Mouse (Mus musculus) stomach, embryonic 15.5 days (tissue): ENCODE measurements around the gene Kif17. TPM values are rescaled to one million over a fixed set of nuclear protein-coding genes. Genes with fewer than 3 reads are reported as not detected.

ENCODE experiments used
- ATAC-seq: fragments of 200-750 bp; cut with Nextera tagmentation; 2 replicates; pipeline ENCODE4 v1.8.0; 2017; ENCODE audit warnings: low read depth, moderate number of reproducible peaks, moderate TSS enrichment; ENCODE audit not compliant: insufficient read depth, low FRiP score
- H3K27ac ChIP-seq: fragments of 300-500 bp; sonication (generic); 2 replicates; pipeline ENCODE4 v1.5.1; 2015; ENCODE audit warnings: mild to moderate bottlenecking, inconsistent platforms
- H3K27me3 ChIP-seq: fragments of 300-500 bp; sonication (generic); replicated peaks from 2 replicates; pipeline ENCODE4 v1.6.1; 2015; ENCODE audit warnings: inconsistent platforms
- H3K36me3 ChIP-seq: fragments of 300-500 bp; sonication (generic); 2 replicates; pipeline ENCODE4 v1.6.1; 2015; ENCODE audit warnings: inconsistent platforms
- H3K4me1 ChIP-seq: fragments of 300-500 bp; sonication (generic); 2 replicates; pipeline ENCODE4 v1.6.1; 2015; ENCODE audit warnings: inconsistent platforms
- H3K4me2 ChIP-seq: fragments of 300-500 bp; sonication (generic); 2 replicates; pipeline ENCODE4 v1.6.1; 2015; ENCODE audit warnings: mild to moderate bottlenecking, inconsistent platforms
- H3K4me3 ChIP-seq: fragments of 300-500 bp; sonication (generic); replicated peaks from 2 replicates; pipeline ENCODE4 v1.5.1; 2015; ENCODE audit warnings: inconsistent platforms
- H3K9ac ChIP-seq: fragments of 300-500 bp; sonication (generic); 2 replicates; pipeline ENCODE4 v1.6.1; 2015; ENCODE audit warnings: inconsistent platforms
- H3K9me3 ChIP-seq: fragments of 300-500 bp; sonication (generic); 2 replicates; pipeline ENCODE4 v1.6.1; 2016; ENCODE audit warnings: inconsistent platforms
- WGBS: fragments of 180-500 bp; shearing (Covaris S2); methylation state at CpG from one replicate; pipeline ENCODE4 v1.1.7; 2015; 5-methylcytosine and 5-hydroxymethylcytosine counted together
- polyA plus RNA-seq: library from polyadenylated mRNA; unstranded; fragments of >200 nt; fragmentation: Nextera tagmentation; extraction: Ambion mirVana; gene quantifications from 2 replicates; pipeline ENCODE4 v1.2.1, GENCODE M21; 2015

The Kif17 gene
- polyA plus RNA-seq, 1 experiment from 2014 or later = 1.9 TPM

DNA sequence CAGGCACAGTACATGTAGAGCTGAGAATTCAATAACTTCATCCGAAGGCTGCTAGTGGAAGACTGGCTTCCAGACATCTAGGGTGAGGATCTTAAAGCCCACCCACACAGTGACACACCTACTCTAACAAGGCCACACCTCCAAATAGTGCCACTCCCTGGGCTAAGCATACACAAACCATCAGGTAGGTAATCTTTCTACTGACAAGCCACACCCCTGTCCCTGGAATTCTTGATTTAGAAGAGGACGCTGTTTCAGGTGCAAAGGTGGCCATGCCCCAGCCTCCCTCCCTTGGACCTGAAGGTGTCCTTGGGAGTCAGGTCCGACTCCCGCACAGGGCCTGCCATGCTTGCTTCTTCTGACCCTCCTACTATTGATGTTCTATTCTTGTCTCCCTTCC lies 82.9 kb downstream of the Kif17 start:
- Histone ChIP-seq H3K9ac (no peak overlapping the region), H3K36me3 (no peaks in the 10 kb centered on the region), H3K4me2 (no peak overlapping the region), H3K4me1 (no peaks in the 10 kb centered on the region), H3K9me3 (no peaks in the 10 kb centered on the region), H3K27ac (no peak overlapping the region), H3K27me3 (no peaks in the 10 kb centered on the region), H3K4me3 (no peak overlapping the region)
- ATAC-seq = peak; percentile 72
- whole genome bisulfite sequencing = 71% methylated on average over 4 of the region's 4 CpGs

GRCm38 (mm10) chr4:138335036-138335435 lies 84.8 kb downstream of the Kif17 start:
- WGBS = 81% methylated on average over 12 of the region's 12 CpGs

GRCm38 (mm10) chr4:138335648-138336047 lies 85.4 kb downstream of the Kif17 start:
- Histone ChIP-seq H3K4me3 (no peak overlapping the region), H3K36me3 (no peaks in the 10 kb centered on the region), H3K27me3 (no peaks in the 10 kb centered on the region), H3K9ac (no peak overlapping the region), H3K9me3 (no peaks in the 10 kb centered on the region), H3K4me1 (no peaks in the 10 kb centered on the region), H3K27ac (no peak overlapping the region), H3K4me2 (no peak overlapping the region)
- WGBS = 85% methylated on average over 6 of the region's 6 CpGs
- no peak for ATAC-seq

More at GRCm38 (mm10) chr4:138335036-138335435, 84.8 kb downstream of the Kif17 start:
- H3K27ac ChIP-seq = no peak overlapping the region
- no peak overlapping the region for H3K4me2 ChIP-seq
- no peaks in the 10 kb centered on the region for H3K4me1 ChIP-seq
- no peak overlapping the region for H3K4me3 ChIP-seq
- no peak overlapping the region for H3K9ac ChIP-seq
- no peaks in the 10 kb centered on the region for H3K9me3 ChIP-seq
- H3K36me3 ChIP-seq = no peaks in the 10 kb centered on the region
- H3K27me3 ChIP-seq = no peaks in the 10 kb centered on the region
- ATAC-seq = no peak

- no peak overlapping the region for H3K4me2 ChIP-seq
- no peak overlapping the region for H3K4me3 ChIP-seq
- H3K4me1 ChIP-seq = no peaks in the 10 kb centered on the region
- no peaks in the 10 kb centered on the region for H3K36me3 ChIP-seq
- H3K9ac ChIP-seq = no peak overlapping the region
- no peaks in the 10 kb centered on the region for H3K9me3 ChIP-seq
- ATAC-seq = no peak
- no peak overlapping the region for H3K27ac ChIP-seq
- no peaks in the 10 kb centered on the region for H3K27me3 ChIP-seq
- WGBS = 56% methylated on average over 5 of the region's 5 CpGs
Measured at GRCm38 (mm10) chr4:138336876-138337275, 86.6 kb downstream of the Kif17 start.

GRCm38 (mm10) chr4:138337341-138337740 lies 87.1 kb downstream of the Kif17 start:
- no peak overlapping the region for H3K4me2 ChIP-seq
- ATAC-seq = no peak

GRCm38 (mm10) chr4:138339963-138340362 lies 89.7 kb downstream of the Kif17 start:
- Histone ChIP-seq H3K4me2 (no peak overlapping the region), H3K27ac (no peak overlapping the region), H3K9me3 (no peaks in the 10 kb centered on the region), H3K4me3 (no peak overlapping the region), H3K4me1 (no peaks in the 10 kb centered on the region), H3K27me3 (no peaks in the 10 kb centered on the region), H3K36me3 (no peaks in the 10 kb centered on the region), H3K9ac (no peak overlapping the region)
- WGBS = 29% methylated on average over 4 of the region's 4 CpGs
- ATAC-seq = no peak

More at GRCm38 (mm10) chr4:138337341-138337740, 87.1 kb downstream of the Kif17 start:
- H3K9ac ChIP-seq = no peak overlapping the region
- H3K27me3 ChIP-seq = no peaks in the 10 kb centered on the region
- H3K4me3 ChIP-seq = no peak overlapping the region
- no peaks in the 10 kb centered on the region for H3K36me3 ChIP-seq
- no peak overlapping the region for H3K27ac ChIP-seq
- no peaks in the 10 kb centered on the region for H3K9me3 ChIP-seq
- H3K4me1 ChIP-seq = no peaks in the 10 kb centered on the region
- WGBS = 52% methylated on average over 9 of the region's 9 CpGs

- Histone ChIP-seq H3K27ac (no peak overlapping the region), H3K9me3 (no peaks in the 10 kb centered on the region), H3K4me2 (no peak overlapping the region), H3K36me3 (no peaks in the 10 kb centered on the region), H3K4me1 (no peaks in the 10 kb centered on the region), H3K27me3 (no peaks in the 10 kb centered on the region), H3K4me3 (no peak overlapping the region), H3K9ac (no peak overlapping the region)
- WGBS = 71% methylated on average over 8 of the region's 8 CpGs
- ATAC-seq = no peak
Measured at GRCm38 (mm10) chr4:138341393-138341792, 91.2 kb downstream of the Kif17 start.

- no peaks in the 10 kb centered on the region for H3K27me3 ChIP-seq
- 76% methylated on average over 7 of the region's 7 CpGs for WGBS
- no peak overlapping the region for H3K9ac ChIP-seq
- no peak overlapping the region for H3K27ac ChIP-seq
- no peak overlapping the region for H3K4me2 ChIP-seq
- H3K36me3 ChIP-seq = no peaks in the 10 kb centered on the region
- H3K4me3 ChIP-seq = no peak overlapping the region
- no peaks in the 10 kb centered on the region for H3K4me1 ChIP-seq
- no peak for ATAC-seq
- no peaks in the 10 kb centered on the region for H3K9me3 ChIP-seq
Measured at GRCm38 (mm10) chr4:138342048-138342447, 91.8 kb downstream of the Kif17 start.

GRCm38 (mm10) chr4:138342778-138343177 lies 92.5 kb downstream of the Kif17 start:
- no peaks in the 10 kb centered on the region for H3K9me3 ChIP-seq
- H3K4me1 ChIP-seq = no peaks in the 10 kb centered on the region
- no peak overlapping the region for H3K4me2 ChIP-seq
- H3K27me3 ChIP-seq = no peaks in the 10 kb centered on the region
- peak overlapping the region; percentile 66 for H3K27ac ChIP-seq
- peak; percentile 67 for ATAC-seq
- no peak overlapping the region for H3K4me3 ChIP-seq
- H3K36me3 ChIP-seq = no peaks in the 10 kb centered on the region
- H3K9ac ChIP-seq = no peak overlapping the region
- WGBS = 53% methylated on average over 6 of the region's 6 CpGs

DNA sequence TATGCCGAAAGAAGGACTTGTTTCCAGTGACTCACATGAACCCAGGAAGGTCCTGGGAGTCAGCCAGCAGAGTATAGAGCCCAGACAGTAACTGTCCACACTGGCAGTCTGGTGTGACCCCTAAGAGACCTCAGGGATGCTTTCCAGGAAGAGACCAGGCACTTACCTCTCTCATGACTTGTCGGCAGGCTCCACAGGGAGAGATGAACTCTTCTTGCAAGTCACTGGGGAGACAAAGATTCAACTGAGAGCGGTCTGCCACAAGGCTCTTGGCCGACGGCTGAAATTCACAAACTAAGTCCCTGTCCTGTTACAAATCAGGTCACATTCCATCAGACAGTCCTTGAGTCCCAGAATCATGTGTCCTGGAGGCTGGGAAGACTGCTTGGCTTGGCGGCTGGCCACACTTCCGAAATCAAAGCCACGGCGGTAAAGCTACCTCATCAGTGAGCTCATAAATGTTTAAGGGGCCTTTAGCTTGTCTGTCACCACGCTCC lies 93.2 kb downstream of the Kif17 start:
- Histone ChIP-seq H3K9me3 (no peaks in the 10 kb centered on the region), H3K4me2 (no peak overlapping the region), H3K4me3 (no peak overlapping the region), H3K36me3 (no peaks in the 10 kb centered on the region), H3K9ac (no peak overlapping the region), H3K27me3 (no peaks in the 10 kb centered on the region), H3K4me1 (no peaks in the 10 kb centered on the region), H3K27ac (peak overlapping the region; percentile 66)
- ATAC-seq = no peak
- 76% methylated on average over 10 of the region's 10 CpGs for WGBS

- Histone ChIP-seq H3K9me3 (no peaks in the 10 kb centered on the region), H3K27ac (no peak overlapping the region), H3K4me3 (no peak overlapping the region), H3K9ac (no peak overlapping the region), H3K27me3 (no peaks in the 10 kb centered on the region), H3K36me3 (no peaks in the 10 kb centered on the region), H3K4me1 (no peaks in the 10 kb centered on the region), H3K4me2 (no peak overlapping the region)
- ATAC-seq = no peak
- 75% methylated on average over 9 of the region's 9 CpGs for WGBS
Measured at GRCm38 (mm10) chr4:138344891-138345545, 94.8 kb downstream of the Kif17 start.

DNA sequence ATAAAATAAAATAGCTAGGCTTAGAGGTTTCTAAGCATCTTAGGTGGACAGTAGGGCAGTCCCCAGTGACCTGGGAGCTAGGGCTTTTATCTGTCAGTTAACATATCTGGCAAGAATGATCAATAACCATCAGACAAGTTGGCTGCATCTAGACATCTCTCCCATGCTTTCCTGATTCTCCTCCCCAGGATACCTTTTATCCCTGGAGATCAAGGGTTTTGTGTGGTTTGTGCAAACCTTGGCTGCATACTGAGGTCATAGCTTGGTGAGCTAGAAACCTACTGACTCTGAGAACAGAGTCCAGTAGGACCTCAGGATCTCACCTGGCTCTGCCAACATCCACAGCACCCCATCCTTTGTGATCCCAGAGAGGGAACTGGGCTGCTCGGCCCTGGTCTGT lies 97.0 kb downstream of the Kif17 start:
- H3K4me1 ChIP-seq = no peaks in the 10 kb centered on the region
- H3K4me2 ChIP-seq = no peak overlapping the region
- no peaks in the 10 kb centered on the region for H3K27me3 ChIP-seq
- no peak overlapping the region for H3K9ac ChIP-seq
- H3K9me3 ChIP-seq = no peaks in the 10 kb centered on the region
- no peak for ATAC-seq
- H3K36me3 ChIP-seq = no peaks in the 10 kb centered on the region
- no peak overlapping the region for H3K27ac ChIP-seq
- H3K4me3 ChIP-seq = no peak overlapping the region
- 69% methylated on average over 1 of the region's 1 CpGs for WGBS

DNA sequence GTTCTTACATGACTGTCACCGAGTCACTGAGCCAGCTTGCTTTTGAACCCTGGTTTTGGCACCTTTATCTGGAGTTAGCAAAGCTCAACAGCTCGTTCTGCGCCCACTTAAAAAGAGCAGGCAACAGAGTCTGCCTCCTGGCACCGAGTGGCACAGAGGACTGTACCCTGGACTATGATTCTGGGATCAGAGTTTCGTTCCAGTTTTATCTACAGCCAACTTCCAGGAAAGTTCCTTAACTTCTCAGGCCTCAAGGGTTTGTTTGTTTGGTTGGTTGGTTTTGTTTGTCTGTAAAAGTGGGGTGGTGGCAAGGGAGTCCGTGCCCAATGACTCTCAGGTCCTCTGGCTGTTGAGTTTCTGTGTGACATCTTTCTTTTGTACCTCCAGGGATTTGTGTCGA lies 98.5 kb downstream of the Kif17 start:
- no peak overlapping the region for H3K4me3 ChIP-seq
- H3K4me1 ChIP-seq = no peaks in the 10 kb centered on the region
- no peaks in the 10 kb centered on the region for H3K27me3 ChIP-seq
- no peaks in the 10 kb centered on the region for H3K36me3 ChIP-seq
- no peak overlapping the region for H3K4me2 ChIP-seq
- no peaks in the 10 kb centered on the region for H3K9me3 ChIP-seq
- no peak overlapping the region for H3K27ac ChIP-seq
- WGBS = 74% methylated on average over 7 of the region's 7 CpGs
- H3K9ac ChIP-seq = no peak overlapping the region
- no peak for ATAC-seq
